Mouse (Mus musculus) heart, embryonic 14.5 days (tissue): Measurements from ENCODE around the gene Alk. TPM values are rescaled to one million over a fixed set of nuclear protein-coding genes. Genes with fewer than 3 reads are reported as not detected.
"Not testable (repeated sequence)": the region's sequence is repeated elsewhere in the genome, so short reads cannot be mapped to it uniquely, and the experiment has no call there.

ENCODE experiments used
- ATAC-seq: fragments of 200-750 bp; cut with Nextera tagmentation; 2 replicates; pipeline ENCODE4 v1.8.0; 2017; ENCODE audit warnings: low read depth, moderate TSS enrichment; ENCODE audit not compliant: insufficient number of reproducible peaks, insufficient read depth, low FRiP score
- H3K27ac ChIP-seq, 2 experiments: fragments of 200-500 bp in 1 of 2; fragments of 300-500 bp in 1 of 2; sonication (generic) in 1 of 2; replicated peaks in 1 of 2; 2 replicates each; pipeline ENCODE4 v1.5.1; 2012 to 2014; ENCODE audit warnings: low read depth in 2 of 2, low read length in 2 of 2, control low read depth in 1 of 2, mild to moderate bottlenecking in 1 of 2, mixed read lengths in 1 of 2; ENCODE audit not compliant: control insufficient read depth in 1 of 2, insufficient read depth in 1 of 2
- H3K27me3 ChIP-seq: fragments of 300-500 bp; sonication (generic); 2 replicates; pipeline ENCODE4 v1.6.1; 2014; ENCODE audit warnings: mild to moderate bottlenecking, low read length, control low read depth; ENCODE audit not compliant: control insufficient read depth, insufficient read depth
- H3K36me3 ChIP-seq: fragments of 300-500 bp; sonication (generic); 2 replicates; pipeline ENCODE4 v1.6.1; 2014; ENCODE audit warnings: mild to moderate bottlenecking, control low read depth, low read length, mixed read lengths; ENCODE audit not compliant: control insufficient read depth, insufficient read depth
- H3K4me1 ChIP-seq, 2 experiments: fragments of 200-500 bp in 1 of 2; fragments of 300-500 bp in 1 of 2; sonication (generic) in 1 of 2; 2 replicates each; pipeline ENCODE4 v1.6.1; 2012 to 2014; ENCODE audit warnings: low read length in 2 of 2, control low read depth in 1 of 2, mixed read lengths in 1 of 2; ENCODE audit not compliant: control insufficient read depth in 2 of 2, insufficient read depth in 2 of 2
- H3K4me2 ChIP-seq: fragments of 300-500 bp; sonication (generic); 2 replicates; pipeline ENCODE4 v1.6.1; 2014; ENCODE audit warnings: mild to moderate bottlenecking, low read length
- H3K4me3 ChIP-seq, 2 experiments: fragments of 200-500 bp in 1 of 2; fragments of 300-500 bp in 1 of 2; sonication (generic) in 1 of 2; 2 replicates each; pipeline ENCODE4 v1.5.1; 2012 to 2014; ENCODE audit warnings: low read length in 2 of 2, mild to moderate bottlenecking in 2 of 2, control low read depth in 1 of 2, low read depth in 1 of 2, moderate library complexity in 1 of 2; ENCODE audit not compliant: control insufficient read depth in 1 of 2, insufficient read depth in 1 of 2
- H3K9ac ChIP-seq: fragments of 300-500 bp; sonication (generic); 2 replicates; pipeline ENCODE4 v1.6.1; 2014; ENCODE audit warnings: mild to moderate bottlenecking, low read length
- H3K9me3 ChIP-seq: fragments of 300-500 bp; sonication (generic); 2 replicates; pipeline ENCODE4 v1.6.1; 2016; ENCODE audit warnings: low read length, control low read depth; ENCODE audit not compliant: control insufficient read depth
- WGBS: fragments of 180-500 bp; shearing (Covaris S2); extraction: QIAGEN DNeasy Blood & Tissue Kit; methylation state at CpG from one replicate; pipeline ENCODE4 v1.1.7; 2014; 5-methylcytosine and 5-hydroxymethylcytosine counted together
- polyA plus RNA-seq: library from polyadenylated mRNA; unstranded; fragments of >200 nt; fragmentation: Nextera tagmentation; extraction: Ambion mirVana; gene quantifications from 2 replicates; pipeline ENCODE4 v1.2.1, GENCODE M21; 2014

Gene Alk
- polyA plus RNA-seq, 1 experiment from 2014 or later: 0.14 TPM

- no peak overlapping the region for H3K4me3 ChIP-seq
- no peak overlapping the region for H3K27ac ChIP-seq
- H3K27me3 ChIP-seq: no peaks in the 10 kb centered on the region
- no peak overlapping the region for H3K4me2 ChIP-seq
- no peaks in the 10 kb centered on the region for H3K9me3 ChIP-seq
- H3K9ac ChIP-seq: no peak overlapping the region
- 89% methylated on average over 7 of the region's 7 CpGs for WGBS
- no peaks in the 10 kb centered on the region for H3K4me1 ChIP-seq
- no peak for ATAC-seq
- no peaks in the 10 kb centered on the region for H3K36me3 ChIP-seq
Measured at GRCm38 (mm10) chr17:72508678-72509394, 95.6 kb downstream of the Alk start.

DNA sequence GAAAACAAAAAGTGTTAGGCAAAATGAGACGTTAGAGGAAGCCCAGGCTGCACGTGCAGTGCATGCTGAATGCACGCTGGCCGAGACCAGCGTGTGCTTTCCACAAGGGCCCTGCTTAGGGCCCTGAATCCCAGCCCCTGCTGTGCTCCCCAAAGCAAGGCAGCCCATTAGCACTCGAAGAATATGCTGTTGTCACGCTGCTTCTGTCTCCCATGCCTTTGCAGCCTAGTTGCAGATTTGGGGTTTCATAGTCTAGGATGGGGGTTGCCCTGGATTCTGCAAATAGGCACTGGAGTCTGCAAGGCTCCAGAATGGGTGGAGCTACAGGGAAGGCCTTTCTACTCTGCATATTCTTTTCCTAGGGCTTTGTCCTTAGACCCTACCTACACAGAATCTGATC, 99.2 kb downstream of the Alk start:
- Histone ChIP-seq H3K36me3 (no peaks in the 10 kb centered on the region), H3K4me2 (no peak overlapping the region), H3K27ac (no peak overlapping the region), H3K4me3 (no peak overlapping the region), H3K4me1 (no peaks in the 10 kb centered on the region), H3K9me3 (no peaks in the 10 kb centered on the region), H3K27me3 (no peaks in the 10 kb centered on the region), H3K9ac (no peak overlapping the region)
- ATAC-seq: no peak
- WGBS: 51% methylated on average over 7 of the region's 7 CpGs

DNA sequence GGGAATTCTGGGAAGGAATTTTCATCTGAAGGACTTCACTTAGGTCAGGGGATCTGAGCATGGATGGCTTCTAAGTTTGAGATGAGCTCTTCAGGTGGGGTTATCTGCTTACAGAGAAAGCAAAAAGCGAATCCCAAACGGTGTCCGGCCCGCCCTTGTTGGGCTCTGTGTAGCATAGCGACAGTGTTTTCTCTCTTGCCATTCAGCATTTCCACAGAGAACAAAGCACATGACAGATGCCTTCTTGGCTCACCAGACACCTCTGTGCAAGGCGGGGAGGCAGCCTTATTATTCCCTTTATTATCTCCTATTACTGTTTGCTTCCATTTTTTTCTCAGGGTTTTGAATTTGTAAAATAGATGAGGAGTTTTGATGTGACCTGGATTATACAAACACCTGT, 99.8 kb downstream of the Alk start:
- no peak for ATAC-seq
- Histone ChIP-seq H3K27ac (no peak overlapping the region), H3K4me2 (no peak overlapping the region), H3K4me3 (no peak overlapping the region), H3K4me1 (no peaks in the 10 kb centered on the region), H3K36me3 (no peaks in the 10 kb centered on the region), H3K9ac (no peak overlapping the region), H3K27me3 (no peaks in the 10 kb centered on the region), H3K9me3 (no peaks in the 10 kb centered on the region)
- WGBS: 60% methylated on average over 6 of the region's 6 CpGs

GRCm38 (mm10) chr17:72495395-72495794, 109.0 kb downstream of the Alk start:
- no peak overlapping the region for H3K4me2 ChIP-seq
- no peak overlapping the region for H3K27ac ChIP-seq
- WGBS: 75% methylated on average over 5 of the region's 5 CpGs
- ATAC-seq: no peak
- H3K27me3 ChIP-seq: no peaks in the 10 kb centered on the region
- H3K9me3 ChIP-seq: no peaks in the 10 kb centered on the region
- no peak overlapping the region for H3K9ac ChIP-seq
- H3K4me3 ChIP-seq: no peak overlapping the region
- no peaks in the 10 kb centered on the region for H3K36me3 ChIP-seq
- H3K4me1 ChIP-seq: no peaks in the 10 kb centered on the region

GRCm38 (mm10) chr17:72485623-72486022, 118.8 kb downstream of the Alk start:
- Histone ChIP-seq H3K27ac (no peak overlapping the region), H3K9ac (no peak overlapping the region), H3K9me3 (no peaks in the 10 kb centered on the region), H3K4me1 (no peaks in the 10 kb centered on the region), H3K27me3 (no peaks in the 10 kb centered on the region), H3K36me3 (no peaks in the 10 kb centered on the region), H3K4me2 (no peak overlapping the region), H3K4me3 (no peak overlapping the region)
- ATAC-seq: no peak
- 85% methylated on average over 4 of the region's 4 CpGs for WGBS

DNA sequence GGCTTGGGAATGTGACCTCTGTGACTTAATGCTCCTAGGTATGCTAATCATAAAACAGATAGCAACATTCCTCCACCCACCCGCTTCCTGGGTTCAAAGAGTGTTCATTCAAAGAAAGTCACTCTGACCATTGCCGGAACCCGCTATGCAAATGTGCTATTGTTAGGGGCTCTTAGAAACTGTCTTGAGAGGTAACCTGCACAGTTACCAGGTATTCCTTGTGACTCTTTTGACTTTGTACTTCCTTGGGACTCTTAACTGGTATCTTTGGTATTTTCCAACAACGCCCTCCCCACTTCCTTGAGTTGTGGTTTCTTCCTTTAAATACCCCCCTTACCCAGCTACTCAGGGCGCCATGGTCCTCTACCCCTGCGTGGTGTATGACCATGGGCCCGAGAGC, 125.2 kb downstream of the Alk start:
- H3K36me3 ChIP-seq, ATAC-seq, H3K9me3 ChIP-seq, H3K27ac ChIP-seq, H3K4me1 ChIP-seq, H3K4me3 ChIP-seq, H3K9ac ChIP-seq, H3K27me3 ChIP-seq, H3K4me2 ChIP-seq: not testable (repeated sequence)
- WGBS: 86% methylated on average over 7 of the region's 7 CpGs

DNA sequence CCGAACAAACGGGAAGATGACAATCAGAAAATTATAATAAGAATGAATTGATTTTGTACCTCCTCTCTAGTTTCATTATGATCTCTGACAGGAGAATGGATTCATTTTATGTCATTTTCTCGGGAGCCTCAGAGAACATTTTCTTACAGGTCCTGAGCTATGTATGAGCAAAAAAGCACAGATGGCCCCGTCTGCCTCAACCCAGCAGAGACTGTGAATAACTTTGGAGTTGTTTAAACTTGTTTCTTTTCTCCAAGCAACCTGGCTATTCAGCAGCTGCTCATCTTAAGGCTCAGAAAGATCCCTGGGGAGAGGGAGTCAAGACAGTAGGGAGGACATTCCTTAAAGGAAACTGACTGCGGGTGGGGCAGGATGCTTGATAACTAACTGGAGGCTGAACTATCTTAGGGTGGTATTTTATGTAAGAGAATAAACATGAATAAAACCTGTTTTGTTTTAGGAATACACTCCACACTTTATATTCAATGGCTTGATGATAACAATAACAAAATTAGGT, 126.5 kb downstream of the Alk start:
- WGBS: 59% methylated on average over 5 of the region's 5 CpGs
- Histone ChIP-seq H3K9me3 (no peaks in the 10 kb centered on the region), H3K4me1 (no peaks in the 10 kb centered on the region), H3K4me3 (no peak overlapping the region), H3K27ac (no peak overlapping the region), H3K9ac (no peak overlapping the region), H3K27me3 (no peaks in the 10 kb centered on the region), H3K36me3 (no peaks in the 10 kb centered on the region), H3K4me2 (no peak overlapping the region)
- ATAC-seq: no peak

DNA sequence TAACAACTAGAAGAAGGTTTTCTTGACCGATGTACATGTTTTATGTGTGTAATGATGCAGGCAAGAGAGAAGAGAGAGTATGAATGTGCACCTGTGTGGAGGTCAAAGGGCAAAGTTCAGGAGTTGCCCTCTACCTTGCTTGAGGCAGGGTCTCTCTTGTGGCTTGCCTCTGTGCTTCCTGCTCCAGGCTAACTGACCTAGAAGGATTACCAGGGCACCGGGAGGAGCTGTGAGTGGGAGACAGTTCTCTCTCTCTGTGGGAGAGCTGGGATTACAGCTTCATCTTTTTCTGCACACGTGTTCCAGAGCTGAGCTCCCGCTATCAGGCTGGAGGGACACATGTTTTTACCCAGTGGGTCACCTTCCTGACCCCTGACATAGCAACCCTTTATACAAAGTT, 127.5 kb downstream of the Alk start:
- no peak for ATAC-seq
- H3K9ac ChIP-seq: no peak overlapping the region
- H3K4me2 ChIP-seq: no peak overlapping the region

More for the DNA sequence above, 127.5 kb downstream of the Alk start:
- no peaks in the 10 kb centered on the region for H3K9me3 ChIP-seq
- H3K4me3 ChIP-seq: no peak overlapping the region
- no peaks in the 10 kb centered on the region for H3K36me3 ChIP-seq
- no peak overlapping the region for H3K27ac ChIP-seq
- H3K4me1 ChIP-seq: no peaks in the 10 kb centered on the region
- no peaks in the 10 kb centered on the region for H3K27me3 ChIP-seq
- WGBS: 35% methylated on average over 4 of the region's 4 CpGs
